Mouse (Mus musculus) erythroblast, embryonic 14.5 days (primary cell): ENCODE measurements around the gene Acsl3.

Experiments
- GATA1 ChIP-seq: IDR thresholded peaks from 2 replicates; pipeline ENCODE4 v1.6.1; 2012; ENCODE audit warnings: low read length, inconsistent platforms, mixed read lengths
- TAL1 ChIP-seq: IDR thresholded peaks from 3 replicates; pipeline ENCODE4 v1.6.1; 2012; ENCODE audit warnings: low read length, inconsistent platforms, mixed read lengths

DNA sequence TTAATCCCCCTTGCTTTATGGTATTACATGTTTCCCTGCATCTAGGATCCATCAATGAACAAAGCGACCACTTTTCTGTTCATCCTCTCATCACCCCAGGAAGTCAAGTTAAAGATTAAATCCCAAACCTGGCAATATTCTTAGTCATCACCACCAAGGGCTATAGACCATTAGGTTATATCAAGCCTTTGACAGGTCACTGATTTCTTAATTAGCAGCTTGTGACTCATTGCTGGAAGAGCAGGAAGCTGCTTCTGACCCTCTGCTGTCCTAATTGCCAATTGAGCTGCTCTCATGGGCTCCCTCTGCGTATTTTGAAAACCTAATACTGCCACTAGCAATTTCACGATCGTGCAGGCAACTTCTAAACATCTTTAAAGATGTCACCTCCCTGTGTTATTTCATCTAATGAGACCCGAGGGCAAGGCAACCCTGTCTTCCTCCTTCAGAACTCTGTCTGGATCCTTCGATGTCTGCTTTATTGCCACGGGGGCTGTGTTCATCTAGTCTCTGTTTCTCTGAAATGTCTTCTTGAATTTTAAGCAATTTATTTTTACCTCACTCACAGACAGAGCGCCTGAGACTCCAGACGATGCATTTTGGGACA is 72.6 kb downstream of the Acsl3 start:
- TF ChIP-seq TAL1, result no peak
- TF ChIP-seq GATA1, result no peak
